Mouse (Mus musculus): ENCODE measurements around the gene Prkch.

GRCm38 (mm10) chr12:73543191-73543590 is 41.4 kb upstream of the Prkch start:
- TF ChIP-seq CTCF (IDR thresholded peaks at IDR 0.05; ENCODE audit: low read depth, low read length), result no peak
- TF ChIP-seq GATA1 (IDR thresholded peaks at IDR 0.05; ENCODE audit: borderline replicate concordance, low read length), result no peak
- TF ChIP-seq GATA2 (IDR thresholded peaks at IDR 0.05; ENCODE audit: borderline replicate concordance, low read depth, low read length), result no peak
- no peak for TF ChIP-seq POLR2AphosphoS5 (IDR thresholded peaks at IDR 0.05; ENCODE audit: insufficient replicate concordance, low read depth, low read length)
